Mouse (Mus musculus): ENCODE data around the gene Rap1b.

The Rap1b gene

DNA sequence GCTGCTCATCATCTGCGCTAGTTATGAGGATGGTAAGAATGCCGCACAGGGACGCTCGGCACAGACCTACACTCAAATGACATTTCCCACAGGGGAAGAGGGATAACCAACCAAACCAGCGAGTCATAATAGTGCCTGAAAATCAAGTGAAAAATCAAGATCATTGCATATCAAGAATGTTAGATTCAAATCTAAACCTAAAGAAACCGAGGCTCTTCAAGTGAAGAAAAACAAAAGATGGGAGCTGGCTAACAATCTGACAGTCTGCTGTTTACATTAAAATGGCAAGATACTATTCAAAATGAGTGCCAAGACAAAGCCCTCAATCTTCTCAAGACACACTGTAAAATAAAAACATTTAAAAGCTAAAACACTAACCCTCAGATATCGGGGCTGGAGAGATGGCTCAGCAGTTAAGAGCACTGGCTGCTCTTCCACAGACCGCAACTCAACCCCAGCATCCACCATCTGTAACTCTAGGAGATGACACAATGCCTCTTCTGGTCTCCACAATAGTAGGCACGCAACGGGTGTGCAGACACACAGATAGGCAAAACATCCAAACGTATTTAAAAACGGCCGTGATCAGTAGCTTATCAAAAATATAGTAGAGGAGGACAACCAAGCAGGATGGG lies 61.9 kb downstream of the Rap1b start:
- no peak for DNase-seq (ENCODE audit: low read depth, low spot score)

- no peak for DNase-seq (ENCODE audit: low read depth, low spot score)
These were observed 63.2 kb downstream of the Rap1b start for GRCm38 (mm10) chr10:117782491-117783260.

DNA sequence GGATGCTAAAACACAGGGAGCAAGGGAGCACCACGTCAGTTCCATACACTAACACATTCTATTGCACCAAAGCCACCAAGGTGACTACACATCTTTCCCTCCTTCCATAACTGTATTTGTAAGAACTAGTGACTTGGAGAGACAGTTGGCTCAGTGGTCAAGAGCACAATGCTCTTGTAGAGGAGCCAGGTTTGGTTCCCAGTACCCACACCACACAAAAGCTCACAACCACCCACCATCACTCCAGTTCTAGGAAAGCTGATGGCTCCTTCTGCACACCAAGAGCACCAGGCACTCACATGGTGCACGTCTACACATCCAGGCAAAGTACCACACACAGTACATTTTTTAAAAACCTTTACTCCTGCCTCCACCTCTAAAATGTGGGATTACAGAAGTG lies 63.8 kb downstream of the Rap1b start:
- DNase-seq (ENCODE audit: low read depth, low spot score): no peak

DNA sequence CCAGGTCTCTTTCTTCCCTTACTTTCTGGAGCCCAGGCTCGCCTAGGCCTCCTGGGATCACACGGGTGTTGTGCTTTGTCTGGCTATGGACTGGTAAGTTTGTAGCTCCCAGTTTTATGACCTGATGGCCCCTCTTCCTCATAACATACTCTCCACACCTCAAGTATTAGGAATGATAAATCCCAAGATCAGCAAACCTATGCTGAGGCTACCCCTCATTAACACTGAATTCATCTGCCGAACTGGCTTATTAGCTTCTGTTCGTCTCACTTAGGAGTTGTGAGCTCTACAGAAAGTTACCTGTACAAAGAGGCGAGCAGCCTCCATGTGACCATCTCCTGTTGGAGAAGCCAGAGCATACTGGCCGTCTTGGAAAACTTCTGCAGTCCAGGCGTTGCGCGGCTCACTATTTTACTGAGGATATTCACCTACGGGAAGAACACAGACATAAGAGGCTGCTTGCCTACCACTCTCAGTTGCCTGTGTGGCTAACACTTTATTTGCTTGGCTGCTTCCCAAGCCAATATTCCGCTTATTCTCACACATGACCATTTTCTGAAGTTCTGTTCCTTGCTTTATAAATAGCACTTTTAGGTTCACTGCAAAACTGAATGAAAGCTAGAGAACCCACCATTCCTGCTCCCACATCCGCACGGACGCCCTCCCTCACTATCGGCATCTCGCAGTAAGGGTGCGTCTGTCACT lies 64.7 kb downstream of the Rap1b start:
- DNase-seq (ENCODE audit: low read depth, low spot score): no peak

DNA sequence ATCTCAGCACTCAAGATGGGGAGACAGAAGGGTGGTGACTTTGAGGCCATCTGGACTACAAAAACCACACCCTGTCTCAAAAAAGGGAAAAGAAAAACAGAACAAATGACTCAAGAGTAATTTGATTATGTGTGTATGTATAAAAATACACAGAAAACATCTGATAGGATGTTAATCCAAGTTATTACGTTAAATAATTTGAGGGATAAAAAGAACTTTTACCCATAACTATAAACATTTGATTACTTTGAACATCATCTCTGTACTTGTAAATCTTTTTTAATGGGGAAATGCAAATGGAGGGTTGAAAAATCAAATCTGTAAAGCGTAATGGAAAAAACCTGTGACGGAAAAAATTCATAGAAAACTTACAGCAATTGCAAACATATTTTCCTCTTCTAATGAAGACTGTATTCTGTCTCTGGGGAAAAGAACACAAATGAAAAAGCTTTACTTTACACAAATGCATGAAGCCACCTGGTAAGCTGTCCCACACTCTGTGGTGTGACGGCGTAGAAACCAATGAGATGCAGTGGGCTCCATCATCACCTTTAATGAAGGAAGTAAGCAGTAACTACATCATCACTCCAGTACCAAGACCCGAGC lies 65.4 kb downstream of the Rap1b start:
- DNase-seq (ENCODE audit: low read depth, low spot score): no peak

DNA sequence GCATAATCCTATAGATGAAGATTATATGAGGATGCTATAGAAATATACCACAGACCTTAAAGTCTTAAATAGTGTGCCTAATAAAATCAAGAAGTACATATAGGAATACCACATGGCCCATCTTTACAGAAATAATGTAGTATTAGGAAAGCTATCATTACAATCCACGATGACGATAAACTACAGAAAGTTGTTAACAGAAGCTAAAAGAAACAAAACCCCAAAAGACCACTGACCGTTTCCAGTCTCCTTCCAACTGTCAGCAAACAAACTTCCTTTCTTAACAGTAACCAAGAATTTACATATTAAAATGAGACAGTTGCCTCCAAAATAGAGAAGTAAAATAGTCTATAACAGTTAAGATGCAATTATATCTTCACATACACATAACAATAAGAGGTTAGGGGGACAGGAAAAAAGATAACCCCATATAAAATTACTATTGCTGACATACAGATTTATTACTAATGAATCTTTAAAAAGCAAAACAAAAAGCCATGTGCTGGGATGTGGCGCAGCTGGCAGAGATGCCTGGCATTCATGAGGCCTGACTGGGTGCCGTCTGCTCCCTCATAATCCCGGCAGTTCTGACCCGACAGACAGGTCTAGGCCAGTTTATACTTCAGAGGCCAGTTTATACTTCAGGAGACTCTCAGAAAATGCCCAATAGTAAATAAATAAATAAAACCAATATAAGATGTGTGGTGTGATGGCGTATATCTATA lies 66.1 kb downstream of the Rap1b start:
- DNase-seq (ENCODE audit: low read depth, low spot score): no peak

- no peak for DNase-seq (ENCODE audit: low read depth, low spot score)
These were observed 66.9 kb downstream of the Rap1b start for GRCm38 (mm10) chr10:117778951-117779350.

GRCm38 (mm10) chr10:117778328-117778910 lies 67.4 kb downstream of the Rap1b start:
- DNase-seq (ENCODE audit: low read depth, low spot score): no peak

GRCm38 (mm10) chr10:117777501-117778327 lies 68.1 kb downstream of the Rap1b start:
- DNase-seq (ENCODE audit: low read depth, low spot score): no peak

DNA sequence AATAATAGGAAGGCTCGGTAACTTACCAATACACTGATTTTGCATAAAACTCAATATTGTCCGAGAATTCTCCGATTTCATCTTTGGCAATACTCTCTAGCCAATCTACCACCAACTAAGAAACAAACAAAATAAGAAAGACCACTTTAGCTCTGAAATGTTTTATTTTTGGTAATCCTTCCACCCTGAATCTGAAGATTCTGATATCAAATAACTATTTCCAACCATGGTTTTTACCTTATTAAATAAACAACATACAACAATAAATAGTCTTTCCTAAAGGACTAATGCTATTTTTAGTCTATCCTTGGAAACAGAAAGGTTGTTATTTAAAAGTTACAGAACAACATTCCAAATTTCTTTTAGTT lies 68.7 kb downstream of the Rap1b start:
- DNase-seq (ENCODE audit: low read depth, low spot score): no peak

GRCm38 (mm10) chr10:117776281-117777102 lies 69.3 kb downstream of the Rap1b start:
- DNase-seq (ENCODE audit: low read depth, low spot score): peak; percentile 28

DNA sequence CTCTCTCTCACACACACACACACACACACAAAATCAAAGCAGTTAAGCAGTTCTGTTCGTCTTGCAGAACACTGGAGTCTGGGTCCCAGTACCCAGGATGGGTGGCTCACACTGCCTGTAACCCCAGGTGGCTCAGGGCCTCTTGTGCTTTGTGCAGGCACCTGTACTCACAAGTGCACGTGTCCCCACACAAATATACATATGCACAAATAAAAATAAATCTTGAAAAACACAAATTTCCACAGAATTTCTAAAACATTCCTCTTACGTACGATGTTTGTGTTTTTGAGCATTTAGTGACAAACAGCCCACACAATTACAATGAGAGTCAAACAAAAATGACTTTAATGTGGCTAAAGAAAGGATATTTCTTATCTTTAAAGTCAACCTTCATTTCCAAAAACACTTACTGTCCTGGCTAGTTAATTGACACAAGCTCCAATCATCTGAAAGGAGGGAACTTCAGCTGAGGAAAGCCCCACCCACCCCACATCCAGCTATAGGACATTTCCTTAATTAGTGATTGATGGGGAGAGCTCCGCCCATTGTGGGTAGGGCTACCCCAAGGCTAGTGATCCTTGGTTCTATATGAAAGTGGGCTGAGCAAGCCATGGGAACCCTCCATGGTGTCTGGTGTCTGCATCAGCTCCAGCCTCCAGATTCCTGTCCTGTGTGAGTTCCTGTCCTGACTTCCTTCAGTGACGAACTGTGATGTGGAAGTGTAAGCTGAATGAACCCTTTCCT lies 70.3 kb downstream of the Rap1b start:
- peak; percentile 90 for DNase-seq (ENCODE audit: low read depth, low spot score)

- DNase-seq (ENCODE audit: low read depth, low spot score): no peak
These were observed 71.1 kb downstream of the Rap1b start for GRCm38 (mm10) chr10:117774817-117775120.

DNA sequence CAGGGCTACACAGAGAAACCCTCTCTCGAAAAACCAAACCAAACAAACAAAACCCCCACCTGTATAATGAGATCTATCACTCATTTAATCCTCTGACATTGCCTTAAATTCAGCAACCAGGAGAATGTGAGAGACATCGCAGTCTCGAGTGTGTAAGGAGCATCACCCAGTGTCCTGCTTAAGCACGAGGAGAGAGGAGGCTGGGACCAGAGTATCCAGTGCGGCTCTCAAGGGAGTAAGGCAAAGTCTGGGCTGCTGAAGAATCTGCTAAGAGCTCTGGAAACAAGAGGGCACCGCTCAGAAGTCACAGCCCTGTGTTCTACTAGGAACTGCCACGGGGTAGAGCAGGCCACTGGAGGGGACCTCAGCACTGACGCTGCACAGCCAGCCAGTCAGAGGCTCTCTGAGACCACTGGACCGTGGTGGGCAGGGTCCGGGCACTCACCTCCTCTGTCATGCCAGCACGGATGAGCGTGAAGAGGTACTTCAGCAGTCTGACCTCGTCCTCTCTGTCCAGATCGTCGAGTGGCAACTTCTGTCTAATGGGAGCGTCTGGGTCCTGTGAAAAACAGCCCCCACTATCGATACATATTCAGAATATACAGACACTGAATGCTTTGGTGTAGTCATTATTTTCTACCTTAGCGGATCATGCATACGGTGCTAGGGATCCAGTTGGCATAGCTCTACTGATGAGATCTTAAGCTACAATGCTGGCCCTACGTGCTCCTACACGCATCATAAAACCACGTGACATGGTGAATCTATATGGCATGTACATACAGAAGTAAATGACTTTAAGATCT lies 71.6 kb downstream of the Rap1b start:
- no peak for DNase-seq (ENCODE audit: low read depth, low spot score)

GRCm38 (mm10) chr10:117773106-117773720 lies 72.6 kb downstream of the Rap1b start:
- no peak for DNase-seq (ENCODE audit: low read depth, low spot score)

DNA sequence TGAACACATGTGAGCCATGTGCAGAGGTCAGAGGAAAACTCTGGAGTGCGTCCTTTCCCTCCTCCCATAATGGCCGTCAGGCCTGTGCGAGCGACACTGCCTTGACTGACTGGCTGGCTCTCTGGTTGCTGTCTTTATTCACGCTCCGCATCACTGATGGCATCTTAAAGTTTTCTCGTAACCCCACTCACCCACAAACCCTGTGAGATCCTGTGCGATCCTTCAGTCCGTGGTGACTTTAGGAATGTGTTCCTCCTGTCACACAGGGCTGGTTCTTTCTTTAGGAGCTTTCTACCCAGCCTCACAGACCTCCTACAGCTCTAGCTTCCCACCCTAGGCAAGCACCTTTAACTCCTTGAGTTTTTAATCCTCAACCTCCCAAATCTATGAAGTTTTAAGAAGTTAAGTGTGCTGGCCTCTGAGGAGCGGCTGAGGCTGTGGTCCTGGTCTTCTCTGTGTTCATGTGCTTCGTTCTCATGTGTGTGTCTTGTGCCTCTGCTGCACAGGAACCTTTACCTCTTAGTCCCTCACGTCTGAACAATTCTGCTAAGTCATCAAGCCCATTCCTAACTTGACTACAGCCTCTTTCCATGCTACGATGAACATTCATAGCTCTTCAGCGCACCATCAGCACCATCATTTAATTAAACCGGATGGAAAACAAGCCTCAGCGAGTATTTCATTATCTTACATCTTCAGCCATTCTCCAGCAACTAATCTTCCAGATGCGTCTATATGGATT lies 73.3 kb downstream of the Rap1b start:
- no peak for DNase-seq (ENCODE audit: low read depth, low spot score)

- no peak for DNase-seq (ENCODE audit: low read depth, low spot score)
These were observed 74.7 kb downstream of the Rap1b start for GRCm38 (mm10) chr10:117771131-117771510.
